Mouse (Mus musculus) T-helper 17 cell (primary cell): ENCODE measurements around the gene Plgrkt.
"Not testable (repeated sequence)": the region's sequence is repeated elsewhere in the genome, so short reads cannot be mapped to it uniquely, and the experiment has no call there.

ENCODE experiments used
- in situ Hi-C, 2 experiments: fragments of 300-600 bp; cut with MboI, MseI; formaldehyde crosslinking; loops; 1 replicate in 1 of 2; 2 replicates in 1 of 2; pipeline ENCODE4 v1.15.1; 2025; ENCODE audit warnings: high pct_unique_total_duplicates in 2 of 2

Plgrkt gene

DNA sequence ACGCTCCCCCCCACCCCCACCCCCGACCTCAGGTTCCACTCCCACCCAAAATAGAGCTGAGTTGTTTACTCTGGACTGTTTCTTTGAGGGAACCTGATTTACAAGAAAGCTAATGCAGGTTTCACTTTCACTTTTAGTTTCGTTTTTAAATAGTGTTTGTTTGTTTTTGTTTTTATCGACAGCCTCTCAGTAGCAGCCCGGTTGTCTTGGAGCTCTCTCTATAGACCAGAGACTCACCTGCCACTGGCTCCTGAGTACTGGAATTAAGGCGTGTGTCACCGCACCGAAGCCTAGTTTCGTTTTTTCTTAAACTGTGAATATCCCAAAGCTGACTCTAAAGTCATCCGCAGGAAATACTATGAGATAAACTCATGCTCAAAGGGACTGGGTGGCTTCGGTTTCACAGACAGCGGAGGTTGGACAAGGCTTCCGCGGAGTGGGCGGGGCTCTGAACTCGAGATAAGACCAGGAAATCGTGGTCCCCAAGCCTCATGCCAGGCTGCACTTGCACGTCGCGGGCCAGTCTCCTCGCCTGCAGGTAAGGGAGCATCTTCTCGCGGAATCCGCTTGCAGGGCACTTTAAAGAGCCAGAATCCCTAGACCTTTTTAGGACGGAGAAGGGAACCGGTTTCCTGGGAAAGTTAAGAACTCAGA is at the start of gene Plgrkt, which contains the start of gene Cd274:
Gene Plgrkt, minus strand, starts transcription at position 422 of the 654 bp plus-strand sequence.
Gene Cd274, plus strand, starts transcription at position 487 of the 654 bp plus-strand sequence.
- in situ Hi-C loops = no loop called here

DNA sequence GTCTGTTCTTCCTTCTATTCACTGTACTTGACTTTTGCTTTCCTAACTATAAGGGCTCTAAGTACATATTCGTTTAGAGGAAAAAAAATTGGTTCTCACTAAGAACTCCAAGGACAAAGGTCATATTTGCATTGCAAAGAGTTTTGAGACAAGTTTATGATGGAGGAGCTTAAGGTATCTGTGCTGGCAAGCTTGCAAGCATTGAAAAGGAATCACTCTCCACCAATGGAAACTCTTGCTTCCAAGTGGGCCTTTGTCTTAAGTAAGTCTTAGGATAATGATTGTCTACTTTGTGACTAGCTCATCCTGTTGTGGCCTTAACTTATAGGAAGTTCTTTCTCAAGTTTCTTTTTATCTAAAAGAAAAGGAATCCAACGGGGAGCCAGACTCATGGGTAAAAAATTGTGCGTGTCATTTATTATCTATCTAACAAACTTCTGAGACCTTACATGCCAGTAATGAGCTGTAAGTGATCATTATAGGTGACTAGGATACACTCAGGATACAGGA is 49.3 kb upstream of the Plgrkt start:
- in situ Hi-C loops = no loop called here

GRCm38 (mm10) chr19:29414917-29415316 is 47.7 kb upstream of the Plgrkt start:
- in situ Hi-C loops = not testable (repeated sequence)

- in situ Hi-C loops = no loop called here
Measured at GRCm38 (mm10) chr19:29414513-29414912, 47.3 kb upstream of the Plgrkt start.

DNA sequence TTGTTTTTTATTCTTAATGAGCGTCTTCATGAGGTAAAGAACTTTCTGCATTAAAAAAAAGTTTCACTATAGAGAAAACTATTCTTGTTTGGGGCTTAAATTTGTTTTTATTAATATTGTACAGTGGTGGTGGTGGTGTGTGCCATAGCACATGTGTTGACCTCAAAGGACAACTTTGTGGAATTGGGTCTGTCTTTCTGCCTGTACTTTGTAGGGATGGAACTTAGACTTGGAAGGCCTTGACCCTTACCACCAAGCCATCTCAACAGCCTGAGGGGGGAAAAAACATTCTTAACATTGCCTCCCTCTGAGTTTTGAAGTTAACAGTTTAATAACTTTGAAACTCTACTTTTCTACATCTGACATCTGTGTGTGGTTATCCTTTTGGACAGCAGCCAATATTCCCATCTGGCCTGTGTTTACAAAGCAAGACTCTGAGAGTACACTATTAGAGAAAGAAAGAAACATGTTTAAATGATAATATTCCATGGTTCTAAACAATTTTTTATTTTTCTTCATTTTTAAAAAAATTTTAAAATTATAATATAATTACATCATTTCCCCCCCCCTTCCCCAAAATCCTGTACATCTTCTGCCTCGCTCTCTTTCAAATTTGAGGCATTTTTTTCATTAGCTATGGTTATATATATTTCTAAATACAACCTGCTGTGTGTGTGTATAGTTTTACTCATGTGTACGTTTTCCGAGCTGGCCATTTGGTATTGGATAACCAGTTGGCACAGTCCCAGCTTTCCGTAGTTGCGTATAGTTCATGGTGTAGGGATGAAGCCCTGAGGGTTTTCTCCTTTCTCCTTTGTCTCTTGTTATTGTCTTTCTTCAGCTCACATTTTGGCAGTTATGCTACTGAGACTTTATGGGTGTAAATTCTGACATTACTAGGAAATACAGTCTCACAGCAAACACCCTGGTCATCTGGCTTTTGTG is 45.6 kb upstream of the Plgrkt start:
- in situ Hi-C loops = no loop called here

DNA sequence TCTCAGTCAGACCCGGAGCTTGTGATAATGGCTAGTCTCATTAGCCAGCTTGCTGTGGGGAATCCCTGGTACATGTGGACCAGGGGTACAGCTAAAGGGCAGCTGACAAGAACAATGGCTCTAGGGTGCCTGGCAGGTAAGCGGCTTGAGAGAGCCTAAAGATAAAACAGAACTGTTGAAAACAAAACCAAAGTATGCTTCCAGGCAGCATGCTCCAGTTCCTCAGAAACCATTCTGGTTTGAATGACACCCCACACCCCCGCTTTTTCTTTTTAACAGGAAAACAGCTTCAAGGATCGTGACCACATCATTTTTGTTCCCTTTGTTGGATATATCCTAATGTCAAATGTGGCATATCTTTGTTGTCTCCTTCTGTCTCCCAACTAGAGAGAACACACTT is 43.4 kb upstream of the Plgrkt start, which contains the start of gene Pdcd1lg2:
Gene Pdcd1lg2, plus strand, starts transcription at position 301 of the 400 bp plus-strand sequence.
- in situ Hi-C loops = no loop called here

DNA sequence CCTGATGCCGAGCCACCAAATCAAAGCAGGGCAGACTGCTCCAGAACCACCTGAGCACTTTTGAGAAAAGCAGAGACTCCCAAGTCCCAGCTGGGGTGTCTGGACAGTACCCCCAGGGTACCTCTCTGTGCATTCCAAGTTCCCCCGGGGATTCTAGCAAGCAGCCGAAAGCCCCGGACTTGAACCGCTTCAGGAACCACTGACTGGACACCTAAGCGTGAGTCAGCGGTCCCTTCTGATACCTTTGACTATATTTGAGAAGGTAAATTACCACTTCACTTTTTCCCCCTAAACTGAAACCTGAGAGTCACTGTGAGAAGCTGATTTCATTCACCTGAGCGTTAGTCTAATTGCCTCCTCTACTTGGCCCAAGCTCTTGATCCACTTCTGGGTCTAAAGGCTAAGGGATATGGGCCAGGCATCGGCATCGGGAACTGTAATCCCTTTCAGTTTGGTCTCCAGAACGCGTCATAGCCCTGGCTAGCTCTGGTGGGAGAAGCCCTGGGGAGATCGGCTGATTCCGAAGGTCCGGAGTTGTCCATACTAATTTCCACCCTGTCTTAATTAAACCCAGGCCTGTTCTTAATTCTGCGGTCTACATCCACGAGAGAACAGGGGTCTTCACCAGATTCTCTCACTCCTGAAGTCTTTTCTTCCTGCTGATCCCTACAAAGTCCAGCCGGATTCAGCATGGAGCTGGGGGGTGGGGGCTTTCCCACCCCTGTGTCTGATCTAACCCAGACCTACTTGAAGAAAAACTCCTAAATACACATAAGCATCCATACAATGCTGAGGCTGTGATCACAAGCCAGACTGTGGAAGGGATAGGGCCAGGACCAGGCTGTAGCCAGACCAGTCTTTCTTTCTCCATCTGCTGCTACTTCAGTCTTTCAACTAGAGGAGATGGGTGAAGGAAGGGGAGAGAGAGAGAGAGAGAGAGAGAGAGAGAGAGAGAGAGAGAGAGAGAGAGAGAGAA is 39.1 kb upstream of the Plgrkt start:
- in situ Hi-C loops = no loop called here

DNA sequence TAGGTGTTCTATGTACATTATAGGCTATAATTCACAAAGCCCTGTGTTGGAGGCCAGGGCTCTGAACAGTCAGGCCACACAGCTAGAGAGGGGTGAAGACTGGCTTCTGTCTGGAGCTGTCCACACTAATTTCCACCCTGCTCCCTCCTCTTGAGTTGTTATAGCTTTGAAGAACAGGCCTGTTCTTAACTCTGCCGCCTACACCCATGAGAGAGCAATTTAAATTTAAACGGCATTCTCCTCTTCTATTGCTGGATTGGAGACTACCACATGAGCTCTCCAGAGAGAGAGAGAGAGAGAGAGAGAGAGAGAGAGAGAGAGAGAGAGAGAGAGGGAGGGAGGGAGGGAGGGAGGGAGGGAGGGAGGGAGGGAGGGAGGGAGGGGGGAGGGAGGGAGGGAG is 38.2 kb upstream of the Plgrkt start:
- in situ Hi-C loops = no loop called here

DNA sequence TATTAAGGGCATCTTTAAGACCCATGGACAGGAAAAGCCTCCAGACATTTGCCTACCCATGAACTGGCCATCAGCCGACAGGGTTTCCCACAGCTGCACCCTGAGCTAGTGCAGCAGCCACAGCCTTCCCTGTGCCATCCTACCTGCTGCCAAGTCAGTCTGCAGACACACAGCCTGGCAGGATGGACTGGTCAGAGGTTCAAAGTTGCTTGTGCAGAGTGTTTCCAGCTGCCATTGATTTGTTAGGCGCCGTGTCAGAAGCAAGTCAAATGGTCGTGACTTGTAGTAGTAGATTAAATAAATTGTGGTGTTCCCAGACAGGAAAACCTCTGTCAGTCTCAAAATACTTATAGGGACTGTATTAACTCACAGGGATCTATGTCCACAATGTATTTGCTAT is 36.1 kb upstream of the Plgrkt start:
- in situ Hi-C loops = no loop called here

GRCm38 (mm10) chr19:29402621-29403020 is 35.4 kb upstream of the Plgrkt start:
- in situ Hi-C loops = no loop called here

GRCm38 (mm10) chr19:29400466-29400865 is 33.3 kb upstream of the Plgrkt start:
- in situ Hi-C loops = no loop called here

DNA sequence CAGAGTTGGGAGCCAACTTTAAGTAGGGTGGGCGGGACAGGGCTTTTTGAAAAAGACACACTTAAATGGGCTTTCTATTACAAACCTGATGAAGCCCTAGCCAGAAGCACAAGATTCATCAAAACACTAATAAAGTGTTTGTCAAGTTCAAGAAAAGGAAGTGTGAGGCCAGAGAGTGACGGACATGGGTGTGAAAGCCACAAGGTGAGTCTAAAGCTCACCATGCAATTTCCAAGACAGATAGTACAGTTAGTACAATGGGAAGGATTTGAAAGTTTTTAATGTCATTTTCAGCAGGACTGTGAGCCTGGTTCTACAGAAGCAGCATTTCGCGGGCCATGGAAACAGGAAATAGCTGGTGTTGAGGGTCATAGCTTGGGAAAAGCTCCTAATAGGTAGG is 32.6 kb upstream of the Plgrkt start:
- in situ Hi-C loops = no loop called here

GRCm38 (mm10) chr19:29396353-29396752 is 29.2 kb upstream of the Plgrkt start:
- in situ Hi-C loops = no loop called here

DNA sequence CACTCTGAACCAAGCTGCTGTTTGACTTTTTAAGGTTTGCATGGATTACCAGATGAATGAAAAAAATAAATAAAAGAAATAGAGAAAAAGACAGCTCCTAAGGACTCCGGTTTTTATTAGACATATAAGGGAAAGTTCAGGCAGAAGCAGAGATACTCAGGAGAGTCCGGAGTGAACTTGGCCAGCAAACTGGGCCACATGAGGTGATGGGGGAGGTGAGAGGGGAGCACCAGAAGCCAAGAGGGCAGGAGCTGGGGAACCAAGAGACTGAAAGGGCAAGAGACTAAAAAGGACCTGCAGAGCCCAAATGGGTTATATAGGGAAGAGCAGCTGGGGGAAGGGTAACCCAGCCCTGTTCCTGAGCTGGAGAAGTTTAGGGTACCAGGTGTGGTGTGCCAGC is 27.5 kb upstream of the Plgrkt start:
- in situ Hi-C loops = loop anchor here in 1 of 2 experiments (5.0 kb wide), 1 partner anchor 53 kb away; no protein-coding TSS in a partner anchor

DNA sequence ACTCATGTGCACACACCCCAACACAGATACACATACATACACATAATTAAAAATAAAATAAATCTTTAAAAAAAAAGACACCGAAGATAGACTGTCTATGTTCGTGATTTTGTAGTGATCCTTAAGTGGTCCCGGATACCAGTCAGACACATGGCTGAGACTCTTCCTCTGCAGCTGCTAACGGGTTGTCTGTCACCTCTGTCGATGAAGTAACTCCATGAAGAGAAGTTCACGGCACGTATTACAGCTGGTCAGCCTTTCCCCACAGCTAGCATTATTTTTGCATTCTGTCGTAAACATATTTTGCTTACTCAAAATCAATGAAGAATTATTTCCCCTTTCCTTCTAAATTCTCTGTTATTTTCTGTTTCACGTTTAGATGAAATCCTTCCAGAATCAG is 26.1 kb upstream of the Plgrkt start:
- in situ Hi-C loops = loop anchor here in 1 of 2 experiments (5.0 kb wide), 1 partner anchor 54 kb away; no protein-coding TSS in a partner anchor

DNA sequence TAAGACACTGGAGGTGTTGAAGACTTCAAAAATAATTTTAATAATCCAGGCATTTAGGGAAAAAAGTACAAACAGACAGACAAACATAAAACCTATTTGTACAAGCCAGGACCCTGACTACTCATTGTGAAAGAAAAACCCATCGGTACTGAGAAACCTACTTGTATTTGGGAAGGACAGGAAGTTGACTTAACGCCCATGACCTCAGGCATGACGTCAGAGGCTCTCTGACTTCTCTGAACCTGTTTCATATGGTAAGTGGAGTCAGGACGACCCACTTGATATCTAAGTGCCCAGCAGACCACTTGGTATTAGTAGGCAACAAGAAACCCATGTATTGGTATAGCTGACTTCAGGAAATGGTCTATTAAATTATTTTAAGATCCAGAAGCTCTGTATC is 24.1 kb upstream of the Plgrkt start:
- in situ Hi-C loops = loop anchor here in 1 of 2 experiments (5.0 kb wide), 1 partner anchor 56 kb away; no protein-coding TSS in a partner anchor

DNA sequence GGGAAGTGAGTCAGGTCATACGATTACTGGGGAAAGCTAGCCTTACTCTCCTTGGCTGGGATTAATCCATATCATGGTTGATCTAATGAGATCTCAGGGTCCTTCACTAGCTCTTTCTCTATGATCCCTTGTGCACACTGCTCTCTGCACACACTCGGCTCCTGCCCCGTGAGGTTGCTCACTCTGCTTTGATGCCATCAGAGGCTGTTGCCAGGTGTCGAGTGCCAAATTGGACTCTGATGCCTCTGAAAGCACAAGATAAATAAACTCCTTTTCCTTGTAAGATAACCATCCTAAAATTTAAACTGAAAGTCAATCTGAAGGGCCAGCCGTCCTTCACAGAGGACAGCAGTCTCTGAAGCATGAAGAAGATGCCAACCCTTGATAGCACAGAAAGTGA is 23.3 kb upstream of the Plgrkt start:
- in situ Hi-C loops = loop anchor here in 1 of 2 experiments (5.0 kb wide), 1 partner anchor 57 kb away; no protein-coding TSS in a partner anchor

GRCm38 (mm10) chr19:29388818-29389217 is 21.6 kb upstream of the Plgrkt start:
- in situ Hi-C loops = no loop called here

DNA sequence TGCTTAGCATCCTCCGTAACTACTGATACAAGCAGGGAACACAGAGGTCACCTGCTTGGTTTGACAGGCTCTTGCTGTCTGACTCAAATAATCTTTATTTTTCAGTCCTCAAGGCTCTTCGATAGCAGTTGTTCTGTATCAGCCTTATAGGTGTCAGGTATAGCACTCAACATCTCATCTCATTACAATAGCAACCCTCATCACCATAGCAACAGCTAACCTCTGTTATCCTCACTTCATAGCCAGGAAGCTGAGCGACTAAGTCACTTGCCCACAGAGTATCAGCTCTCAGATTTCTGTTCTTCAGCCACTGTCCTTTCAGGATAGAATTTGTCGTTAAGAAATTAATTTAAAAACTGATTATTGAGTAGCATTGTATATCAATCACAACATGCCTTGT is 18.6 kb upstream of the Plgrkt start:
- in situ Hi-C loops = no loop called here

- in situ Hi-C loops = no loop called here
Measured at GRCm38 (mm10) chr19:29384994-29385393, 17.8 kb upstream of the Plgrkt start.

DNA sequence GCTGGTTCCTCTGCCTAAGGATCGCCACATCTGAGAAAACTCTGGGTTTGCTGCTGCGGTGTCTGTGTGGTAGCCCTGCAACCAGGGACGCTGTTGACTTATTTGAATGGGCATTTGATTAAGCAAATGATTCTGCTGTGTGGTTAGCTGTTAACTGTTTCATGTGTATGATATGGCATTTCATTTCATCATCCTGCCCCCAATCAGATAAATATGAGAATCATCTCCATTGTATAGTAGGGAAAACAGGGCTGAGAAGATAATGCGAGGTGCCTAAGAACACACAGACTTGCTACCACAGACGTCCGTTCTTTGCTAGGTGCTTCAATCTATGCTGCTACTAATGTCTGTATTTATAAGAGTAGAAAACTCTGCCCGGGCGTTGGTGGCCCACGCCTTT is 17.2 kb upstream of the Plgrkt start:
- in situ Hi-C loops = no loop called here
